Mouse (Mus musculus): Measurements from ENCODE around the gene Zfp212. TPM values are rescaled to one million over a fixed set of nuclear protein-coding genes. Genes with fewer than 3 reads are reported as not detected.

The Zfp212 gene
- 10 to 100 TPM; 15.0 to 17.4 TPM for total RNA-seq (2021)

DNA sequence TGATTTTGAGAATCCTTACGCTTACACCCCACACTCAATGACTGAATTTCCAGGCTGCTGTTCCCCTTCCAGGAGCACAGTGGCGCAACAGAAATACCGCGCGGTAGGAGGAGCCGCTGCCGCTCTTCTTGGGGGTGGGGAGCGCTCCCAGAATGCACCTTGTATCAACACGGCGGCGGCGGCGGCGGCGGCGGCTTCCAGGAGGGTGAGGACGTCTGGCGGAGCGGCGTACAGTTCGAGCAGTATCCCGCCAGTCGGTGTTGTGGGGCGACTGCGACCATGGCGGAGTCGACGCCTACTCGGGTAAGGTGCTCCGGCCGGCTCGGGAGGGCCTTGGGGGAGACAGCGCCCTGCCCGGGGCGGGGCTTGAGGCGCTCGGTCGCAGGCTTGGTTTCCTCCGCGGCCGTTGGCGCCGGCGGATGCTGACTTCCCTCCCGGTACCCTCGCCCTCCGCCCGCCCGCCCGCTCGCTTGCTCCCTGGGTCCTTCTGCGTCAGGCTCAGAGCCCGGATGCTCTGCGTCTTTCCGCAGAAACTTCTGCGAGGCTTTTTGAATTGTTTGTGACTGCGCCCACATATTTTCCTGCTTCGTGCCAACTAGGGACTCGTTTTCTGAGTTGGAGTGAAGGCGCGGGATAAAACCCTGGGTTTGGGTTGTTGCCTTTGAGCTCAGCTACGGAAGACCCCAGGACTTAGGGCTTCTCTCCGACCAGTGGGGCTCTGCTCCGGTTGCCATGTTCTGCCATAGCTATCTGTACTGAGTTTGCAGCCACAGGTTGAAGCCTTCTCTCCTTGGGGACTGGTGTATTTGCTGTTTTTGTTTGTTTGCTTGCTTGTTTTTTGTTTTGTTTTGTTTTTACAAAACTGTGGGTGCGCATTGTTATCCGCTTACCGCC lies at the start of gene Zfp212:
Zfp212 (plus strand) TSS at position 30 of the 894 bp plus-strand sequence.
- intact Hi-C loops (cut with DNase I), result loop anchor here (1.0 kb wide), 1 partner anchor 43 kb away; the partner anchor contains the start of gene Zfp282
- peak; percentile 91 to 94 for DNase-seq (ENCODE audit: low spot score in 2 of 2)

GRCm38 (mm10) chr6:47872266-47872665 lies 48.0 kb upstream of the Zfp212 start:
- DNase-seq (ENCODE audit: low spot score in 2 of 2), result no peak
- intact Hi-C loops (cut with DNase I), result no loop called here

- intact Hi-C loops (cut with DNase I), result loop anchor here (1.0 to 5.0 kb wide), 2 partner anchors 40 to 43 kb away; partner anchors contain the start of genes Zfp212 and Zfp398
- no peak for DNase-seq (ENCODE audit: low spot score in 2 of 2)
Observed at GRCm38 (mm10) chr6:47877058-47877457, 43.2 kb upstream of the Zfp212 start, which contains the start of gene Zfp282. TSS of gene Zfp282 (plus strand) at chr6:47877204.

DNA sequence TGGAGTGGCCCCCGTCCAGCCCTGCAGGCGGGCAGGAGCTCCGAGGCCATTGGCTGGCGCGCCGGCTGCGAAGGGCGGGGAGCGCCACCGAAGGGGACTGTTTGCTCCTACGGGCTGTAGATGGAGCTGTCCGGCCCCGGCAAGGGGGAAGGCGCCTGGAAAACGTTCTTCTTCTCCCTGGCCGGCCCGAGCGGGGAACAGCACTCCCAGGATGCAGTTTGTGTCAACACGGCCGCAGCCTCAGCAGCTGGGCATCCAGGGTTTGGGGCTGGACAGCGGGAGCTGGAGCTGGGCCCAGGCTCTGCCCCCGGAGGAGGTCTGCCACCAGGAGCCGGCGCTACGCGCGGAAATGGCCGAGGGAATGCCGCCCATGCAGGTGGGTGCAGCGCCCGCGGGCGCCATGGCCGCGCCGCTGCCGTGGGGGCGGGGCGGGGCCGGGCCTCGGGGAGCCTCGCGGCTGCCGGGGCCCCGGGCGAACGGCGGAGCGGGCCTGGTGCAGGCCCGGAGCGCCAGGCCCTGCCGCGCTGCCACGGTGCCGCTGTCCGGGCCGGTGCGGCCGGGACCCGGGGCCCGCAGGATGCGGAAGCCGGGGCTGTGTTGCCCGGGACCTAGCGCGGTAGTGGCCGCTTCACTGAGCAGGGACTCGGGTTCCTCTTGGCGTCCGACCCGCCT lies 42.7 kb upstream of the Zfp212 start:
- intact Hi-C loops (cut with DNase I), result loop anchor here (1.0 to 5.0 kb wide), 2 partner anchors 40 to 43 kb away; partner anchors contain the start of genes Zfp212 and Zfp398
- DNase-seq (ENCODE audit: low spot score in 2 of 2), result peak; percentile 92 to 94

DNA sequence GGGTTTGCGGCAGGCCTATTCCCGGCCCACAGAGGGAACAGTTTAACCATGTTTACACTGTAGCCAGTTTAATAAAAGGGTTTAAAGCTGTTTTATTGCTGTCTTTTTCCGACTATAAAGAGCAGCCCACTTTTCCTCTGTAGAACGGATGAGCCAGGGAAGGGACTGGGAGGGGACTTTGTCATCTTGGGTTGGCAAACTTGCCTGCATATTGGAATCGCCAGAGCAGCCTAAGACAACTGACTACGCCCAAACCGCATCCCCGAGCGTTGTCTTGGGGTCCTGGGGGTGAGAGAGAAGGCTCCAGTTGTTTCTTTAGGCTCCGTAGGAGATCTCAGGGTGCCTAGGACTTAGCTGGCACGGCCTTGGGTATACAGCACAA lies 42.2 kb upstream of the Zfp212 start:
- DNase-seq (ENCODE audit: low spot score in 2 of 2), result no peak
- intact Hi-C loops (cut with DNase I), result loop anchor here (5.0 kb wide), 1 partner anchor 41 kb away; the partner anchor contains the start of gene Zfp398

DNA sequence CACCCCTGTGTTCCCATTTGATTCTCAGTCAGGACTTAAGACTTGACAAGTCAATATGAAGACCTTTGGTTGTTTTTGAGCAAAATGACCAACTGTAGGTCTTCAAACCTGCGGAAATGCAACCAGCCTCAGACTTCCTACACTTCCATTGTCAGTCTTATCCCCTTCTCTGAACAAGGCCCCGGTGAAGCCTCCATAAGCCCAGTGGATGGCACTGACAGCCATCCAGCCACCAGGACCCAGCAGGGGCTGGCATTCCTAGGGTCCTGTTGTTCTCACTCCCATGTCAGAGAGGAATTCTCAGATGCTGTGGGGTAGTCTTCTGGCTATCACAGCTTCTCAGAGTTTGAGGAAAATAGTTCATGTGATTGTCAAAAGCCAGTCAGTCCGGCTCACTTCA lies 41.7 kb upstream of the Zfp212 start:
- DNase-seq (ENCODE audit: low spot score in 2 of 2), result no peak
- intact Hi-C loops (cut with DNase I), result loop anchor here (5.0 kb wide), 1 partner anchor 41 kb away; the partner anchor contains the start of gene Zfp398

DNA sequence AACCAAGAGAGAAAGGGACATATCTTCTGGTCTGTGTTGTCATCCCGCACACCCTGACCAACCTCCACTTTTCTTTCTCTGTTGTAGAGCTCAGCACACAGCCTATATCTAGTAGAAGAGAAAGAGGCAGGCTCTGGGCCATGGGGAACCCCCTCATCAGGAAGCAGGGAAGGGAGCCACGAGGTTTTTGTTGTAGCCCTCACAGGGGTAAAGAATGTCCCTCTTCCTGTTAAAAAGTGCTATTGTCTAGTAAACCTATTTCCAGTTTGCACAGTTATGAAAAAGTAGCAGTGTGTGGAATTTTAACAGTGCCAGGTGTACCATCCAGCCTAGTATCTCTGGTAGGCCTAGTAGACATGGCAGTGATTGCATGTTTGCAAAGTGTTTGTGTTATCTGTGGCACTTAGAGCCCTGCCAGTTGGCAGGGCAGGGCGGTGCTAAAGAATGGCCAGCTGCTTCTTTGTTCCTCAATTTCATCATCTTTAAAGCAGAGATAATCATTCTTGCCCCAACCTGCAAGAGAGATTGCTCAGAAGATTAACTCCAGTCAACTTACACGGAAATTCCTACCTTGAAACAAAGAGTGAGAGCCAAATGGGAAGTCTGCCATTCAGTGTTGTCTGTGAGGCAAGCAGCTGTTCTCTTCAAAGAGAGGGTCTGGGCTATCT lies 41.1 kb upstream of the Zfp212 start:
- no peak for DNase-seq (ENCODE audit: low spot score in 2 of 2)
- intact Hi-C loops (cut with DNase I), result loop anchor here (5.0 kb wide), 1 partner anchor 42 kb away; the partner anchor contains the start of gene Zfp398

GRCm38 (mm10) chr6:47880166-47880565 lies 40.1 kb upstream of the Zfp212 start:
- intact Hi-C loops (cut with DNase I), result no loop called here
- no peak for DNase-seq (ENCODE audit: low spot score in 2 of 2)

DNA sequence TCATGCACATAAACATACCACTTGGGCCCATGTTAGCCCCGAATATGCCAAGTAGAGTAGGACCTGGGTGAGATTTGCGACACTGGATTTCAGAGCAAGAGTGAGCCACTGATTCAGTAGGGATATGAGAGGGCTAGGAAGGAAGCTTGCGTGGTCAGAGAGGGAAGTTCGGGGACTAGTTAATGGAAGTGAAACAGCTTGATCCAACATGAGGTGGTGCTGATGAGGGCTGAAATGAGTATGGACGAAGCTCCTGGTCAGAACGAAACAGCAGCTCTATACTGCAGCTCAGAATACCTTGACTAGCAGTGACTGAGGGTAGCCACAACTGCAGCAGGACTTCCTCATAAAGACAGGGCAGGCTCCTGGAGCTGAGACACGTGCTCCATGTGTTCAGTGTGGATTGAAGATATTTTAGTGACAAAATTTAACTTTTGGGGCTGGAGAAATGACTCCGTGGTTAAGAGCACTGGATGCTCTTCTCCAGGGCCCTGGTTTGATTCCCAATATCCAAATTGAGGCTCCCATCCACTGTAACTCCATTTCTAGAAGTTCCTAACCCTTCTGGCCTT lies 31.4 kb upstream of the Zfp212 start:
- intact Hi-C loops (cut with DNase I), result no loop called here
- DNase-seq (ENCODE audit: low spot score in 2 of 2), result no peak

GRCm38 (mm10) chr6:47899416-47899815 lies 20.9 kb upstream of the Zfp212 start:
- intact Hi-C loops (cut with DNase I), result no loop called here
- DNase-seq (ENCODE audit: low spot score in 2 of 2), result no peak

DNA sequence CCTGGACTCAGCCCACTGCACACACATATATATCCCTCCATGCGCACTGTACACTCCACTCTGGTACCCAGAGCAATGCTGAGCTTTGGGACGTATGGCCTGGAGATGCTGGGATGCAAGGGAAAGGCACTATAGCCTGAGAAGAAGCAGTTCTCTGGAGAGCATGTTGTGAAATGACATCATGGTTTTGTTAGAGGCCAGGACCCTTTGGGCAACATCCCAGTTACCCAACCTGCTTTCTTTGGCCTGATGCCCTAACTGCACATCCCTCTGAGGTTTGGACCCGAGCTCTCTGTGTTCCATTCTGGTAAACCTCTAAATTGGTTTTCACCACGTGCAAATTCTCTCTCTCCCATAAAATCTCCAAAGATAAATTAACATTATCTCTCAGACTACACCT lies 16.7 kb upstream of the Zfp212 start:
- no peak for DNase-seq (ENCODE audit: low spot score in 2 of 2)
- intact Hi-C loops (cut with DNase I), result no loop called here

- DNase-seq (ENCODE audit: low spot score in 2 of 2), result no peak
Observed at GRCm38 (mm10) chr6:47904361-47904760, 15.9 kb upstream of the Zfp212 start.

DNA sequence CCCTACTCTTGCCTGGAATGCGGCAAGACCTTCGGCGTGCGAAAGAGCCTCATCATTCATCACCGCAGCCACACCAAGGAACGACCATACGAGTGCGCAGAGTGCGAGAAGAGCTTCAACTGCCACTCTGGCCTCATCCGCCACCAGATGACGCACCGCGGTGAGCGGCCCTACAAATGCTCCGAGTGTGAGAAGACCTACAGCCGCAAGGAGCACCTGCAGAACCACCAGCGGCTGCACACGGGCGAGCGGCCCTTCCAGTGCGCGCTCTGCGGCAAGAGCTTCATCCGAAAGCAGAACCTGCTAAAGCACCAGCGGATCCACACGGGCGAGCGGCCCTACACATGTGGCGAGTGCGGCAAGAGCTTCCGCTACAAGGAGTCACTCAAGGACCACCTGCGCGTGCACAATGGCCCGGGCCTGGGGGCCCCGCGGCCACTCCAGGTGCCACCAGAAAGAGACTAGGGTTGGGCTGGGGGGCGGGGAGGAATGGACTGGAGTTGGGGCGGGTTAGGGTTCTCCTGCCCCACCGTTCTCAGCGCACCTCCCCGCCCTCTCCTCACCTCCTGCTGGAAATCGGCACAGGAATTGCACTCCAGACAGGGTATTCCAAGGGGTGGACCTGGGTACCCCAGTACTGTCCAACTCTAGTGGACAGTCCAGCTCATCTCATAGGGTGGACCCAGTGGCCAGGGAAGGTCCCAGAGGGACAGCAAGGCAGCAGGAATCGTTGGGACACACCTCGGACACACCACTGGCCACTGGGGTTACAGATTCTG lies 15.2 kb upstream of the Zfp212 start:
- DNase-seq (ENCODE audit: low spot score in 2 of 2), result no peak
- intact Hi-C loops (cut with DNase I), result no loop called here

More at GRCm38 (mm10) chr6:47904361-47904760, 15.9 kb upstream of the Zfp212 start:
- intact Hi-C loops (cut with DNase I), result no loop called here

- intact Hi-C loops (cut with DNase I), result no loop called here
- DNase-seq (ENCODE audit: low spot score in 2 of 2), result no peak
Observed at GRCm38 (mm10) chr6:47906326-47906725, 13.9 kb upstream of the Zfp212 start.

GRCm38 (mm10) chr6:47909007-47909406 lies 11.3 kb upstream of the Zfp212 start:
- no peak for DNase-seq (ENCODE audit: low spot score in 2 of 2)
- intact Hi-C loops (cut with DNase I), result no loop called here

- intact Hi-C loops (cut with DNase I), result no loop called here
- DNase-seq (ENCODE audit: low spot score in 2 of 2), result no peak
Observed at GRCm38 (mm10) chr6:47911650-47912049, 8.6 kb upstream of the Zfp212 start.

DNA sequence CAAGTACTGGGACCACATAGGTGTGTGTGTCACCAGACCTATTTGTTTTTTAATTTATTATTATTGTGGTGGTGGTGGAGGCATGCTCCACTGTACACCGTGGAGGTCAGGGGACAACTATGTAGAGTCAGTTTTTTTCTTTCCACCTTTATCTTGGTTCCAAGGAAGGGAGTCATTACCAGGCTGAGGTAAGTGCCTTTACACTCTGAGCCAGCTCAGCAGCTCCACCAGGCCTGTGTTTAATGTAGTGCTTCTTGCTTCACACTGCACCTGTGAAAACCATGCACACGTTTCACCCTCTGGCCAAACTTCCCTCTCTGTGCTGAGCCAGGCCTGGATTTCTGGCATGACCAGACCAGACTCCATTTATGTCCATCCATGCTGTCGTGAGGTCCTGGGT lies 7.3 kb upstream of the Zfp212 start:
- no peak for DNase-seq (ENCODE audit: low spot score in 2 of 2)
- intact Hi-C loops (cut with DNase I), result no loop called here

DNA sequence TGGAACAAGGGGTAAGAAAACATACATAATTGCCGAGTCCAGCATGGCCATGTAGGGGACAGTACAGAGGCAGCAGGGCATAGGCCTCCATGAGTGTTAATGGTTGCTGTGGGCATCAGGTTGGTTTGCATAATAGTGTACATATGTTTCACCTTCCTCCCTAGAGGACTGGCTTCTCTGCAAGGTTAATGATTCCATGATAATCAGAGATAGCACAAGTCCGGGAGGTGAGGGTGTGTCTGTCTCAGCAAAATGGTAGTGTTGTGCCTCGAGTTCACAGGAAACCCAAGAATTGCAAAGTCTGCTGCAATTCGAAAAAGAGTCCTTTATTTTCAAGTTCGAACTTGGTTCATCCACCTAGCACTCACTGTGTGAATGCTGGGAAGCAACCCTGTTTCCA lies 3.2 kb upstream of the Zfp212 start:
- intact Hi-C loops (cut with DNase I), result no loop called here
- no peak for DNase-seq (ENCODE audit: low spot score in 2 of 2)

DNA sequence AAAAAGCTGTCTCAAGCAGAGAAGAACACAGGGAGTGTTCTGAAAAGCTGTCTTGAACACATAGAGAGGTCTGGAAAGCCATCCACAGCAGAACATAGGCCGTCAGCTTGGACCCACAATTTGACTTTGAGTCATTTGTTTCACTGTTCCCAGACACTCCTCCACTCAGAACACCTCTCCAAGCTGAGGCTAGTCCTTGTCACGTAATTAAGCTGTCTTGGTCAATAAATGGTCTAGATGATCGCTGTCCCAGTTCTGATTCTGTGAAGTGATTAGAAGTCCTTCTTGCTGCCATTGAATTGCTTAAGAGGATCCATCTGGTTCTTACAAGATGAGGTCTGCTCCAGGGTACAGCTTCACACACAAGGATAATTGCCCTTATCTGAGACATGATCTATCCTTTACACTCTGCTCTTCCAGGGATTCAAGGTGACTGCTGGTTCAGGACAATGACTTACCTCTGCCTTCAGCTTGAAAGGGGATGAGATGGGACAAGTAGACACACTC lies 1.5 kb upstream of the Zfp212 start:
- DNase-seq (ENCODE audit: low spot score in 2 of 2), result no peak
- intact Hi-C loops (cut with DNase I), result no loop called here

Data from left cerebral cortex, postnatal 25 days (tissue).